Mouse (Mus musculus): Measurements from ENCODE around the gene Slc38a9.

GRCm38 (mm10) chr13:112671708-112672107, 11.2 kb downstream of the Slc38a9 start:
- no peak for TF ChIP-seq CTCF (IDR thresholded peaks at IDR 0.05; ENCODE audit: borderline replicate concordance, control insufficient read depth, extremely low read depth, insufficient read depth, low read length, poor library complexity)
- TF ChIP-seq POLR2A (IDR thresholded peaks at IDR 0.05; ENCODE audit: control insufficient read depth, extremely low read depth, insufficient read depth, low read length, poor library complexity) = no peak
